Mouse (Mus musculus): Measurements from ENCODE around the gene Cox5a.

DNA sequence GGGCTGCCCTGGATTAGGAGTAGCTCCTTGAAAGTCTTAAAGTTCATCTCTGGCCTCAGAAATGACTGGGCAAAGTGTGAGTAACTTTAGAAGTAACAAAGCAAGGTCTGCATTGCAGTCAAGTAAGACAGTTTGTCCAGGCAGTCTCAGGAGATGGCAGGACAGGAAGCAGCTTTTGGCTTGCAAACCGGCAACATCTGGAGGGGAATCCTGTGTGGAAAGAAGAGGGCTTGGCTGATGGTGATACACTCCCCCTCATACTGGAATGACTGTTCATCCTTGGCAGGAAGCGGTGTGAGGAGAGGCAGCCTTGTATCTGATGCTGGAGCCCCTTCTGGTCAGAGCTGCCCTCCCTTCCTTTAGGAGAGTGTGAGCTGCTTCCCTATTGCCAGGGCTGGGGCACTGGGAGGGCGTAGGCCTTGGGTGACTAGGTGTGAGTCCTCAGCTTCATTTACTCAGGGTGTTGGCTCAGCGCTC is 41.9 kb downstream of the Cox5a start:
- TF ChIP-seq CTCF (IDR thresholded peaks at IDR 0.05; ENCODE audit: low read depth, low read length): no peak
- TF ChIP-seq TAL1 (conservative IDR thresholded peaks at IDR 0.05; ENCODE audit: low read depth, low read length): no peak
- no peak for TF ChIP-seq GATA1 (IDR thresholded peaks at IDR 0.05; ENCODE audit: borderline replicate concordance, low read length)
- no peak for TF ChIP-seq GATA2 (IDR thresholded peaks at IDR 0.05; ENCODE audit: borderline replicate concordance, low read depth, low read length)
- no peak for TF ChIP-seq POLR2AphosphoS5 (IDR thresholded peaks at IDR 0.05; ENCODE audit: insufficient replicate concordance, low read depth, low read length)
